Mouse (Mus musculus) mouse trophoblast stem cell (cell line): ENCODE data around the gene Ndufv3.

ENCODE experiments used
- in situ Hi-C, 2 experiments: fragments of 300-500 bp; cut with MseI, MboI; formaldehyde crosslinking; loops; 2 replicates in 1 of 2; 3 replicates in 1 of 2; pipeline ENCODE4 v1.15.1; 2025

Ndufv3 gene

DNA sequence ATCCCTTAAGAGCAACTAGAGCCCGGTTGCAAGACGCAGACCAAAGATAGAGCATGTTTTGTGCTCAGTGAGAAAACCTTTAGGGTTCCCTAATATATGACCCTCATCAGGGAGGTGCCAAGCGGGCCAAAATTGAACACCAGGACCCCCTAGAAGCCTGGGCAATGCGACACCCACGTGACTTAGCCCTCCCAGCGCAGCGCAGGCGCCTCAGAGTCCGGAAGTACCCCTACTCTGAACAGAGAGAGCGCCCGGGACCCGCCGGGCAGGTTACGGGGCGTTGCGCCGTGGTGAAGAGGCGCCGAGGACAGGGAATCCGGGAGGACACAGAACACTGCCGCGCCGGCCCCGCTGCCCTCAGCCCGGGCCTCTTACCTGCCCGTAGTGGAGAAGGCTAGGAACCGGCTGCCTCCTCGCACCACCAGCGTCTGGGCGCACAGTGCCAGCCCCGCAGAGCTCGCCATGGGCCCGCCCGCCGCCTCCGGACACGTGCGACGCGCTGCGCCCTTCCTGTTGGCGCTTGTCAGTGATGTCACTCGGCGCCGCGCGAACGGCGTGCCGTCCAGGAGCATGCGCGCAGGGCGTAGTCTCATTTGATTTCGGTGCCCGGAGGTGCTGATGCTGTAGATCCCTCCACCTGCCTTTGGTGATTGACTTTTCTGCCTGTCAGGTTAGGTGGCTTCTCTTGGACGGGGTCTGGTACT, 8.0 kb upstream of the Ndufv3 start:
- in situ Hi-C loops = no loop called here

DNA sequence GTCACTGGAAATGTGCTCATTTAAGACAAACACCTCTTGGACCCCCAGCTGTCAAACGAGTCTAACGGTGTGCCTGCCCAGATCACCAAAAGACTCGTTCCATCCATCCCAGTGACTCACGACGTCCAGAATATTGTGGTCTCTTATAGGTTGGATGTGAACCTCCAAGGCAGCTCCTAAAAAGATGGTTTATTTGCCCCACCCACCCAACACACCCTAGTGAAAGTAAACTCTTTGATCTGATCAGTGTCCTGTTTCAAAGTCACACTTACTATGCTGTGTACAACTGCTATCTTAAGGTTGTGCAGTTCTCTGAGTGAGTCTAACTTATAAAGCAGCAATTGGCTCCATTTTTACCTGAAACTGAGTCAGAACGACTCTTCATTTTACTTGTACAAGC, 7.3 kb upstream of the Ndufv3 start:
- in situ Hi-C loops = no loop called here

DNA sequence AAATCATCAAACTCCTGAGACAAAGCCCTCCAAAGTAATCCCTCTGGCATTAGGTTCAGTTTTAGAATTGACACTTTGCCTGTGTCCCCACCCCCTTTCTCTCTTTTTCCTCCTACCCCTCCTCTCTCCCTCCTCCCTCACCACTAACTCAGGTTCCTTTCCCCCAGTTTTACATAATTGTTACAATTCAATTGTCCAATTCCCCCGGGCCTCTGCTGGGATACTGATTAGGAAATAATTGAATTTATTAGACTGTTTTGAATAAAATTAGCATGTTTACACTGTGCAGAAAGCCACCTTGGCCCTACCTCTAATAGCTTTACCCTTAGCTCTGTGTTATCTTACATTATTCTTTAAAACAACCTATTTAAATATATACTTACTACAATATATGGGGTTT, 5.2 kb upstream of the Ndufv3 start:
- in situ Hi-C loops = no loop called here

DNA sequence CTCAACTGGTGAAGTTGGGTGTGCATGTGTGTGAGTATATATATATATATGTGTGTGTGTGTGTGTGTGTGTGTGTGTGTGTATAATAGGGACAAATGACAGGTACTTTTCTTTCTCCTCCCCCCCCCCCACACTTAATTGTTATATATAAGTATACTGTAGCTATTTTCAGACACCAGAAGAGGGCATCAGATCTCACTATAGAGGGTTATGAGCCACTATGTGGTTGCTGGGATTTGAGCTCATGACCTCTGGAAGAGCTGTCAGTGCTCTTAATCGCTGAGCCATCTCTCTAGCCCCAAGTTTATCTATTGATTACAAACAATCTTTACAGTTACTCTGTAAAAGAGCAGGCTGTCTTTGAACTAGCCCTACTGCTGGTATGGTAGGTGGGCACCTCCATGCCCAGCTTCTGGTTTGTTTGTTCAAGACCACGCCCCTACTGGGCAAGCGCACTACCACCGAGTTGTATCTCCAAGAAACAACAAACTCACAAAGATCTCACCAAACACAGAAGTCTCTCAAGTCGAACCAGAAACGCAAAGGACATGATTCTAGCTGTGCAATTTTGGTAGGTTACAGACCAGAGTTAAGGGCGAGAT, 470 bp upstream of the Ndufv3 start:
- in situ Hi-C loops = no loop called here

DNA sequence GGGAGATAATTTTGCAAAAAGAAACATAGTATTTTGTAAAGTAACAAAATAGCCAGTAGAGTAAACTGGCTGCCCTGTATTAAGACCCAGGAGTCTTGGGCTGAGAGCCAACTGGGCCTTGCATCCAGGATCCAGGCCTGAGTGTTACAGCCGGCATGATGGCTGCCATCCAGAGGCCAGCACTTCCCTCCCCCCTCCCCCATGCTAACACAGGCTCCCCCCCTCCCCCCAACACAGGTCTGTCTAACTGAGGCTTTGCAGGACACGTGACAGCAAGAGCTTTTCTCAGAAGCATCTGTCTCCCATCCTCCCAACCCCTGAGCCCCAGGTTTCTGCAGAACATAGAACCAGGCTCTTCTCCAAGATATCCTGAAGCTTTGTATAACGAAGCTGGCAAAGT, 980 bp downstream of the Ndufv3 start:
- in situ Hi-C loops = loop anchor here in 1 of 2 experiments (10.0 kb wide), 1 partner anchor 134 kb away; the partner anchor contains the start of gene U2af1

DNA sequence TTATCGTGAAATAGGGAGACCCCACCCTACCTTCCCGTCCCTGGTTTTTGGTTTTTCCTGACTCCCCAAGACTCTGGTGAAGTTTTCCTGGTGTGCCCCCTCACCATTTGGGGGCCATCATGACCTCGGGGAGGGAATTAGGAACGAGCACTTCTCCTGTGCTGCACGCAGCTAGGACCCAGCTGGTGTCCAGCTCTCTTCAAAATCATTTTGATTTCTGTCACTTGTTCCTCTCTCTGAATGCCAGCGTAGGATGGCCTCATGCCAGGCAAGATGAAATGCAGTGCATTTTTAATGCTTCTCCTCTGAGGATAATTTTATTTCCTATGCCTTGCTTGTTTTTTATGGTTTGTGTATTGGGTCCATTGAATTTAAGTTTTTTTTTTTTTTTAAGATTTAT, 2.0 kb downstream of the Ndufv3 start:
- in situ Hi-C loops = loop anchor here in 1 of 2 experiments (10.0 kb wide), 1 partner anchor 133 kb away; the partner anchor contains the start of gene U2af1

DNA sequence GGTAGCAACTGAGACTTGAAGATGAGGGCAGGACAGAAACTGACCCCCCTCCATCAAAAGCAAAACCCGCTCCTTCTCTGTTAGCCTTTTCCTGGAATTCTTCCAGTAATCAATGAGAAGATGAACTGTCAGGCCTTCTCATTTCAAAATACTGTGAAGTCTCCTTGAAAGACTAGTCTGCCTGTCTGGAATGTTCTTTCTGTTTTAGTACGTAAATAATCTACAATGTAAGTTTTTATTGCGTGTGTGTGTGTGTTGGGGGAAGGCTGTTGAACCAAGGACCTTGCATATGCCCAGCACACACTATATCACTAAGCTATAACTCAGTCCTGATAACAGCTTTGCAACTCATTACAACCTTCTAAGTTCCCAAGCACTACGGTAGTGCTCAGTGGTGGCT, 5.2 kb downstream of the Ndufv3 start:
- in situ Hi-C loops = loop anchor here in 1 of 2 experiments (10.0 kb wide), 1 partner anchor 130 kb away; the partner anchor contains the start of gene U2af1

DNA sequence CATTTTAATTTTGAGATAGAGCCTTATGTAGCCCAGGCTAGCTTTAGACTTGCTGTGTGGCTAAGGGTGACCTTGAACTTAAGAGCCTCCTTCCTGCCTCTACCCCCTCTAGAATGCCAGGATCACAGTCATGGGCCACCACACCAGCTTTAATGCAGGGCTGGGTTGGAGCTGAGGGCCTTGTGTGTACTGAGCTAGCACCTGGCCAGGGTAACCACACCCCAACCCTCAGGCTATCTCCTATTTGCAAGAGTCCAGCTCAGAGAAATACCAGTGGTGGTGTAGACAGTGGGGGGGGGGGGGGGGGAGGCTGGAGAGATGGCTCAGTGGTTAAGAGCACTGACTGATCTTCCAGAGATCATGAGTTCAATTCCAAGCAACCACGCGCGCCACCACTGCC, 5.9 kb downstream of the Ndufv3 start:
- in situ Hi-C loops = loop anchor here in 1 of 2 experiments (10.0 kb wide), 1 partner anchor 129 kb away; the partner anchor contains the start of gene U2af1

DNA sequence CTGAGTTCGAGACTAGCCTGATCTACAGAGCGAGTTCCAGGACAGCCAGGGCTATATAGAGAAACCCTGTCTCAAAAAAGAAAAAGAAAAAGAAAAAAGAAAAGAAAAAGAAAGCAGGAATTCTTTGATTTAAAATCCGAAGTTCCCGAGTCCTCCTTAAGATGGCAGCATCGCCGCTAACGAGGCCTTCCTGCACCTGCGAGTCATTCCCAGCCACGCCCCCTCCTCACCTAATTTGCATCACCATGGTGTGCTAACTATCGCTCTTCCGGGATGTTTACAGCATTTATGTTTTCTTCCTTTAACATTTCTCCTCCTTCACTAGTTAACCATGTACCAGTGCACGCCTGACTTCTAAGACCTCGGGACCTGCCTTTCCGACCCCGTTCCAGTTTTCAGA, 9.4 kb downstream of the Ndufv3 start:
- in situ Hi-C loops = loop anchor here in 1 of 2 experiments (10.0 kb wide), 1 partner anchor 125 kb away; the partner anchor contains the start of gene U2af1

DNA sequence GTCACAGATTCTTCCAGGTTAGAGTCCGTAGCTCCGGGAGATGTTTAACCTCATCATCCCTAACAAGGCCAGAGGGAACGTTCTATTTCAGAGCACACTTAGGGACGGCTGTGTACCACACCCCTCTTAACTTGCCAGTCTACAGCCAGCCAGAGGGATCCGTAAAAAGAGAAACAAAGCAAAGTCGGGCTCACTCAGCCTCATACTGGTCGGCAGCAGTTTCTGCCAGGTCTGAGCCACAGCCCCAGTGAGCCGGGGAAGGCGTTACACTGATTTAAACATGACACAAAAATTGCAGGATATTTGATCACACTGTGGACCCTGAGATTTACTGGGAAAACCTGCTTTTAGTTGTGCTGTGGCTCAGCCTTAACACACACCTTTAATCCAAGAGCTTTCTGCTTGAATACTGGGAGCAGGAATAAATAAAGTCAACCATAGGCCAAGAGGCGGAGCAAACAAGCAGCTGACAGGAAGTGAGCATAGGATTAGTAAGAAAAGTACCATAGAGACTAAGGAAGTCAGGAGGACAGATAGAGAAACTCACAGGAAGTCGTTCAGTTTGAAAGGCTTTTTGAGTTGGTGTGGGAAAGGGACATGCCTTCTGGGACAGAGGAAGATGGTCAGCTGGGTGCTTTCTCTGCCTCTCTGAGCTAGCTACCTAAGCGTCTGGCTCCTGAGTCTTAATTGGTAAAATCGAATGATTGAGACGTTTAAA, 11.7 kb downstream of the Ndufv3 start:
- in situ Hi-C loops = loop anchor here in 1 of 2 experiments (5.0 kb wide), 1 partner anchor 126 kb away; the partner anchor contains the start of gene U2af1

DNA sequence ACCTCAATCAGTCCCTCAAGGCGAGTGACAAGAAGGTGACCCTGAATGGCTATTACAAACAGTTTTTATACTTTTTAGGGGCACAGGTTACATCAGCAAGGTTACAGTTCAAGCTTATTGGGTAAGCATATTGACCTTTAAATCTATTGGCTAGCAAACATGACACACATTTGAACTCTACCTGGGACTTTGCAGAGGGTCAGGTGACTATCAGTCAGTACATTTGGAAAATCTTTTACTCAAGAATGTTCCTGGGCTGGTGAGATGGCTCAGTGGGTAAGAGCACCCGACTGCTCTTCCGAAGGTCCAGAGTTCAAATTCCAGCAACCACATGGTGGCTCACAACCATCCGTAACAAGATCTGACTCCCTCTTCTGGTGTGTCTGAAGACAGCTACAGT, 12.4 kb downstream of the Ndufv3 start:
- in situ Hi-C loops = loop anchor here in 1 of 2 experiments (5.0 kb wide), 1 partner anchor 125 kb away; the partner anchor contains the start of gene U2af1

DNA sequence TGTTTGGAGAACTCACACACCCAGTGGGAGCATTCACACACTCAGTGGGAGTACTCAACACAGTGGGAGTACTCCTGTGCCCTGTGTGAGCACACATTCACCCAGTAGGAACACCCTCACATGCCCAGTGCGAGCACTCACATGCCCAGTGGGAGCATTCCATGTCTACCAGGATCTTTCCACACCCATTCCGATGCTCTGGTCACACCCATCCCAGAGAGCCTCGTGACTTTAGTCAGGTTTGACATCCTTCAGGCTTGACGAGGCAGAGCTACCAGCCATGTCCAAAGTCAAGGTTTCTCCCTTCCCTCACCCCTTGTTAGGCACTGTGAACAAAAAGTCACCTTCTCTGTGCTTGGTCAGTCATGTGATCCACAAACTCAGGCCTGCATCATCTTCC, 15.4 kb downstream of the Ndufv3 start:
- in situ Hi-C loops = no loop called here

DNA sequence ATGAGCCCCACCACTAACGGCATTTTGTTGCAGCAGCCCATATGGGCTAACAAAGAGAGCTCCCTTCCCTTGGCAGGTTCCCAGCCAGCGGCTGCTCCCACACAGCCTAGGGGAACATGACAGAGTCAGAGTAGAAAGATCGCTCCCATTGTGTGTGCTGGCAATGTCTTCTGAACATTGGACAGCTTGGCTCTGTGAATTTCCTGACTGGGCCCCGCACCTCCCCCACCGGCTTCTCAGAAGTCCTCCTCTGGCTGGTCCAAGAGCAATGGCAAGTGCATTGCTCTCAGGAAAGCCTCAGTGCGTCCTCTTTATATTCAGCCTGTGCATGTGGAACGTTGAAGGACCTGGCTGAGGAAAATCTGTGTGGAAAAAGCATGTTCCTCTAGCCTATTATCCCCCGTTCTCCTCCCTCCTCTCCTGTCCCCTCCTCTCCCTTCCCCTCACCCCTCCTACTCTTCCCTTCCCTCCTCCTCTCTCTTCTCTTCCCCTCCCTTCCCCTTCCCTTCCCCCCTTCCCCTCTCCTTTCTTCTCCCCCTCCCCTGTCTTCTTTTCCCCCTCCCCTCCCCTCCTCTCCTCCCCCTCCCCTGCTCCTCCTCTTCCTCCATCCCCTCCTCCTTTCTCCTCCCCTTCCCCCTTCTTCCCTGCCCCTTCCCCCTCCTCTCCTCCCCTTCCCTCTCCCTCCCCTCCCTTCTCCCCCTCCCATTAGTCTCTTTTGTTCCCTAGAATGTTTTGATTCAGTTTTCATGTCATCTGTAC, 16.1 kb downstream of the Ndufv3 start:
- in situ Hi-C loops = no loop called here

DNA sequence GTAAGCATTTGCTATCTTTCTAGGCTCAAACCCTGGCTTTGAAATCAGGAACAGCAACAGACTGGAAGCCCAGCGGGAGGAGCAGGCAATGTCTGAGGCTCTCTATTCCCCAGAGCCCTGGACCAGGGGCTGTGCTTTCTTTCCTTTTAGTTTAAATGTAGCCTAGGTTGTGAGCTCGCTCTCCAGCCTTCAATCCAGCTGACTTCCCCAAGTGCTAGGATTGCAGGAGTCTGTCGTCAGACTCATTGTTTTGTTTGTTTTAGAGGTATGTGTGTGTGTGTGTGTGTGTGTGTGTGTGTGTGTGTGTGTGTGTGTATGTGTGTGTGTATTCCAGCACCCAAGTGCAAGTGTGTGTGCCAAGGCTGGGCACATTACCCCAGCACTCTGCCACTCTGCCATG, 20.2 kb downstream of the Ndufv3 start:
- in situ Hi-C loops = no loop called here

DNA sequence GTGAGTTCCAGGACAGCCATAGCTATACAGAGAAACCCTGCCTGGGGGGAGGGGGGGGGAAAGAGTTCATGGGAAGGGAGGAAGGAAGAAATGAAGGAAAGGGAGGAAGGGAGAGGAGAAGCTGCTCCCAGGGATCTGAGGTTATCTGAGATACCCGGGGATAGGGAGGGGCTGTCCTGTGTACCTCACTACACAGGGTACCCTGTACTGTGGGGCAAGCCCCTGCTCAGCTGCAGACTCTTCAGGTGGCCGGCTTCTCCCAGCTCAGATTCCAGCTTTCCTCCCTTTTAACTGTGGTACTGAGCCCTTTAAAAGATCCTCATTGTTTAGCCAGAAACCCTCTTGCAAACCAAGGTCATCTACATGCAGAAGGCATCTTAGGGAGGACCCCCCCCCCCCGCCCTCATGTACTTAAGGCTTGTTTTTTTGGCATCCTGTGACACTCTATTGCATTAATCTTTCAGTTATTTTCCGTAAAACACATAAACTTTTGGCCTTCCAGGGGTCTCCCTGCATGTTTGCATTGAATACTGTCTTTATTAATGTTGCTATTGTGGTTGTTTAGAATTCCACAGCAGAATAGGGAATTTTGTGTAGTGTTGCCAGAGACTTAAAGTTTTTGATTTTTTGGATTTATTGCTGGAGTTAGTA, 21.0 kb downstream of the Ndufv3 start:
- in situ Hi-C loops = no loop called here

DNA sequence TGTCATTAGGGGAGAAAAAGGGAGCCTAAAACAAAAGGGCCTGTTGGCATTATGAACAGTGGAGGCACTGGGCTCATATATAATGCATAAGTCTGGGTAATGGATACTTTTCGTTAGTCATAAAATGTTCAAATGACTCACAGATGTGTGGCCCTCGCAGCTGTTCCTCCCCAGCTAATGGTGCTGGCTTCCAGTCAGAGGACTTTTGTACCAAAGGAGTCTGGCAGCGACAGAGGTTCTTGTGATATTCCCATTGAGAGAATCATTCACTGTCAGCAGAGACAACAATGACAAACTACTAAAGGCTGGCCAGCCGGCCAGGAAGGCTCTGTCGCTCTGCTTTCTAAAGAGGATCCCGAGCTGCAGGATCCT, 21.5 kb downstream of the Ndufv3 start:
- in situ Hi-C loops = no loop called here

DNA sequence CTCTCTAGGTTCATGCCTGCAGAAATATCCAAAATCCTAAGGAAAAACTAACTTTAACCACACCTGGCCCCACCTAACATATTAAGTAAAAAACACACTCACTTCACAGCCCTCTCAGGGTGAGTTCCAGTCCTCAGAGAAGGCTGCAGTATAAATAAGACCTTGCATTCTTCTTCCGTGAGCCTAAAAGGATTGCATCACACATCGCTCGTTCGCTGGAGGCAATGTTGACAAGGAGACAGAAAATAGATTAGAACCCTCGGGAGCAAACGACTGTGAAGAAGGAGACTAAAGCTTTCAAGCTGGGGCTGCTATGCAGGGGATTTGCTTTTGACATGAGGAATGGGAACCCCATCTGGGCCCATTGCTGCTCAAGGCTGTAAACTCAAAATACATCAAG, 23.7 kb downstream of the Ndufv3 start:
- in situ Hi-C loops = no loop called here

DNA sequence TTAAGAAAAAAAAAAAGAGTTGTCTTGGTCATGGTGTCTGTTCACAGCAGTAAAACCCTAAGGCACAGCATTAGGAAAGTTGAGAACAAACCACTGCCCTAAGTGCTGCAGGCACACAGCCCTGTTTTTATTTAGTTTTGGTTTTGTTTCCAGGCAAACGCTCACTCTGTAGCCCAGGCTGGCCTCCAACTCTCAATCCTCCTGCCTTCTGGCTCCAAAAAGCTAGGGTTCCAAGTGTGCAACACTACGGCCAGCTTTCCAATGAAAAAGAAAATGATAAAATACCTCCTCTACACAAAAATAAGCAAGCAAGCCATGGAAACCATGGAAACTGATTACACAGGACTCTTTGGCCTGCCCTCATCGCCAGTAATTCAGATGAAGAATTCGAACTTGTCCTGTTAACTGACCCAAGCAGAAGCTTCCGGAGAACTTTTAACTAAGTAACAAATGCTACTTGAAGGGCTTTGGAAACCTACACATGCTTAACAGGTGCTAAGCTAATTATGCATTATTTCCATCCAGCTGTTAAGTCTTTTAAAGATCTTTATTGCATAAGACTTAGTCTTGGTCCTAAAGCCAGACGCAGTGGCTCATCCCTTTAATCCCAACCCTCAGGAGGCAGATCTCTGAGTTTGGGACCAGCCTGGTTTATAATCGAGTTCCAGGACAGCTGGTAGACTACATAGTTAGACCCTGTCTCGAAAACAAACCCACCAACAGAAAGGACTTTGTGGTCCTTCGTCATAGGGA, 26.7 kb downstream of the Ndufv3 start:
- in situ Hi-C loops = no loop called here

DNA sequence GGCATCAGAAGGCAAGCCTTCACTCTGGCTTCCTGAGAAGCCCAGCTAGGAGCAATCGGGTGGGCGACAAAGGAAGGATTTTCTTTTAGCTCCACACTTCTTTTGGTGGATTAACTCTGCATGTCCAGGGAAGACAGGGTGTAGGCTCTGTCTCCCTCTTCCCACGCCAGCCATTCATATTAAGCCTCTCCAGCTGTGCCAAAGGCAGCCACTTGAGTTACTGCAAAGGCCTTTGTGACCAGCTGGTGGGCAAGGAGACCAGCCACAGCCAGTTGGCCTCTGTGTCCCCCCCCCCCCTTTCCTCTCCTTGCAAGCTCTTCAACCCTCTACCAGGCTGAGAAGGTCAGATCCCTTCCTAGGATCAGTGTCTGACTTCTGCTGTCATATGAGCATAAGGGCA, 28.1 kb downstream of the Ndufv3 start:
- in situ Hi-C loops = no loop called here

DNA sequence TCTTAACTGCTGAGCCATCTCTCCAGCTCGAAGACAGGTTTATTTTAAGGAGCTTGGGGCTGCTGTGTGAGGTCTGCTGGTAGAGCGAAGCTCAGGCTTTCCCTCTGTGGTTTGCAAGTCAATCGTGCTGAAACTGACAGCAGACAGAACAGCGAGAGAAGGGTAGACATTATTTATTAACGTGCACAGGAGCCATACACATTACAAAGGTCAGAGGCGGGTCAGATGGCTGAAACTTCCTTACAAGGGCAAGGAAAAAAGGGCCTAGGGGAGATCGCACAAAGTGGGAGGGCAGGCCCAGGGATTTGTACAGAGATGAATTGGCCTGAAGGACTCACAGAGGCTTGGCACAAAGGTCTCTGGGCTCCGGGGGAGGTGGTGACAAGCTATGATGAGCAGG, 29.5 kb downstream of the Ndufv3 start:
- in situ Hi-C loops = no loop called here
